Mouse (Mus musculus): ENCODE results near the gene Madd.

Madd gene

GRCm38 (mm10) chr2:91097015-91097414, 86.6 kb downstream of the Madd start:
- no peak for DNase-seq (ENCODE audit: low read depth, low spot score)

DNA sequence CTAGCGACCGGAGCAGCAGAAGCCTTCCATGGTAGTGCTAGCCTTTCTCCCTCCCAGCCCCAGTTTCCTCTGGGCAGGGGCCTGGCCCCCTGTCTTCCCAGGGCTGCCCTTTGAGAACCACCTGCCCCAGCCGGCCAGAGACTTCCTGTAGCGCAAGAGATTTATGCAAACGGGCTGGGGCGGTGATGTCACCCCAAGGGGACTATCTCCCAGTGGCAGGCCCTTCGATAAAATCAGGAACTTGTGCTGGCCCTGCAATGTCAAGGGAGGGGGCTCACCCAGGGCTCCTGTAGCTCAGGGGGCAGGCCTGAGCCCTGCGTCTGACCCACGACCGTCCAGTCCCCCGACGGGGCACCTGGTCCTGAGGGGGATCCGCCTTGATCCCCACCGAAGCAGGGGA, 87.1 kb downstream of the Madd start:
- no peak for DNase-seq (ENCODE audit: low read depth, low spot score)

- DNase-seq (ENCODE audit: low read depth, low spot score), result no peak
Measured at GRCm38 (mm10) chr2:91090827-91091226, 92.8 kb downstream of the Madd start.

DNA sequence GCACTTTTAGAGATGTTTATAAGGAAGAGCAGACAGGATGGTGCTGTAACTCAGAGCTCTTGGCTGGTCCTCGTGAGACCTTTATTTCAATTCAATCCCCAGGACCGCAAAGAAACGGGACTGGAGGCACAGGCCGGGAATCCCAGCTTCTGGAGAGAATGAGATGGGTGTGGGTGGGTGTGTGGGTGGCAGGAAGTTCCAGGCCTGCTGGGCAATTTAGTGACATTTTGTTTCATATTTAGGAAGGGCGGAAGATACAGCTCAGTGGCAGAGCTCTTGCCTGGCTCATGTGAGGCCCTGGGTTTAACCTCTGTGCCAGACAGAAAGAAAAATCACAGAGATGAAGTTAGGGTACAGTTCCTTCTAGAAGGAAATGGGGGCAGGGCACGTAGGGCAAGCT, 93.4 kb downstream of the Madd start:
- no peak for DNase-seq (ENCODE audit: low read depth, low spot score)

- DNase-seq (ENCODE audit: low read depth, low spot score), result no peak
Measured at GRCm38 (mm10) chr2:91088987-91089386, 94.7 kb downstream of the Madd start.

DNA sequence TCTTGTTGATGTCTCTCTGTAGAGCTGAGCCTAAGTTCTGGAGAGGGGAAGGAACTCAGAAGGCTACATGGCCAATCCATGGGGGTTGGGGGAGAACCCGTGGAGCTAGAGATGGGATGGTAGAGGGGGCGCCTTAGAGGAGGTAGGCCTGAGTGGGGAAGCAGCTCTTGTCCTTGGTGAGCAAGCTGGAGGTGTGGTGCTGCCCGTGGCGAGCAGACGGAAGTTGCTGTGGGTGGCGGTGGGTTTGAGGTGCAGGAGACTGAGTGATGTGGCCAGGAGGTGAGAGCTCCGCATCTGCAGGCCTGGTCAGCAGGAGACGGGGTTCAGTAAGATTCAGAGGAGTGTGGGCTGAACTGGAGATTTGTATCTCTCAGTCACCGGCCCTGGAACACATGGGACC, 96.2 kb downstream of the Madd start:
- DNase-seq (ENCODE audit: low read depth, low spot score), result no peak

All from skeletal muscle tissue, adult 2 months (tissue).